Mouse (Mus musculus) forebrain, embryonic 13.5 days (tissue): ENCODE data around the gene Zzz3. TPM values are rescaled to one million over a fixed set of nuclear protein-coding genes. Genes with fewer than 3 reads are reported as not detected.
A peak's percentile ranks its signal among the peaks of the same experiment; 100 is the strongest.

Experiments
- ATAC-seq: fragments of 200-750 bp; cut with Nextera tagmentation; 2 replicates; pipeline ENCODE4 v1.8.0; 2017
- H3K27ac ChIP-seq: fragments of 300-500 bp; sonication (generic); 2 replicates; pipeline ENCODE4 v1.5.1; 2015; ENCODE audit warnings: inconsistent platforms, mild to moderate bottlenecking, moderate library complexity
- H3K27me3 ChIP-seq: fragments of 300-500 bp; sonication (generic); 2 replicates; pipeline ENCODE4 v1.6.1; 2015; ENCODE audit warnings: mild to moderate bottlenecking, inconsistent platforms
- H3K36me3 ChIP-seq: fragments of 300-500 bp; sonication (generic); 2 replicates; pipeline ENCODE4 v1.6.1; 2015; ENCODE audit warnings: mild to moderate bottlenecking, inconsistent platforms; ENCODE audit not compliant: poor library complexity, severe bottlenecking
- H3K4me1 ChIP-seq: fragments of 300-500 bp; sonication (generic); 2 replicates; pipeline ENCODE4 v1.6.1; 2015; ENCODE audit warnings: inconsistent platforms
- H3K4me2 ChIP-seq: fragments of 300-500 bp; sonication (generic); 2 replicates; pipeline ENCODE4 v1.6.1; 2015; ENCODE audit warnings: inconsistent platforms, mild to moderate bottlenecking, moderate library complexity
- H3K4me3 ChIP-seq: fragments of 300-500 bp; sonication (generic); 2 replicates; pipeline ENCODE4 v1.5.1; 2015; ENCODE audit warnings: mild to moderate bottlenecking, inconsistent platforms
- H3K9ac ChIP-seq: fragments of 300-500 bp; sonication (generic); 2 replicates; pipeline ENCODE4 v1.6.1; 2015; ENCODE audit warnings: mild to moderate bottlenecking, inconsistent platforms
- H3K9me3 ChIP-seq: fragments of 300-500 bp; sonication (generic); replicated peaks from 2 replicates; pipeline ENCODE4 v1.6.1; 2016; ENCODE audit warnings: inconsistent platforms
- WGBS: fragments of 180-500 bp; shearing (Covaris S2); methylation state at CpG from one replicate; pipeline ENCODE4 v1.1.7; 2015; 5-methylcytosine and 5-hydroxymethylcytosine counted together
- polyA plus RNA-seq: library from polyadenylated mRNA; unstranded; fragments of >200 nt; fragmentation: Nextera tagmentation; extraction: Ambion mirVana; gene quantifications from 2 replicates; pipeline ENCODE4 v1.2.1, GENCODE M21; 2015

Gene Zzz3
- polyA plus RNA-seq, 1 experiment from 2014 or later: 39.4 TPM

GRCm38 (mm10) chr3:152356751-152357150 lies 38.5 kb upstream of the Zzz3 start:
- no peak for ATAC-seq
- Histone ChIP-seq H3K9ac (no peak overlapping the region), H3K4me1 (peaks cover 7% of the 10 kb centered on the region; the same call in 1 of the 2 replicates), H3K9me3 (no peaks in the 10 kb centered on the region), H3K4me2 (no peak overlapping the region), H3K27ac (no peak overlapping the region), H3K27me3 (no peaks in the 10 kb centered on the region), H3K36me3 (peaks cover 32% of the 10 kb centered on the region), H3K4me3 (no peak overlapping the region)
- WGBS: 86% methylated on average over 9 of the region's 9 CpGs

GRCm38 (mm10) chr3:152359151-152359550 lies 36.1 kb upstream of the Zzz3 start:
- Histone ChIP-seq H3K4me3 (no peak overlapping the region), H3K9ac (no peak overlapping the region), H3K4me1 (no peaks in the 10 kb centered on the region), H3K27ac (no peak overlapping the region), H3K4me2 (no peak overlapping the region), H3K36me3 (peaks cover 56% of the 10 kb centered on the region), H3K27me3 (no peaks in the 10 kb centered on the region), H3K9me3 (no peaks in the 10 kb centered on the region)
- 83% methylated on average over 7 of the region's 7 CpGs for WGBS
- no peak for ATAC-seq

- Histone ChIP-seq H3K4me3 (no peak overlapping the region), H3K9me3 (no peaks in the 10 kb centered on the region), H3K27ac (no peak overlapping the region), H3K4me2 (no peak overlapping the region), H3K9ac (no peak overlapping the region), H3K27me3 (no peaks in the 10 kb centered on the region), H3K4me1 (no peaks in the 10 kb centered on the region), H3K36me3 (peaks cover 90% of the 10 kb centered on the region)
- ATAC-seq: no peak
- 90% methylated on average over 2 of the region's 2 CpGs for WGBS
Observed at GRCm38 (mm10) chr3:152364181-152364580, 31.1 kb upstream of the Zzz3 start.

- Histone ChIP-seq H3K4me2 (no peak overlapping the region), H3K27ac (no peak overlapping the region), H3K9ac (no peak overlapping the region), H3K4me3 (no peak overlapping the region), H3K36me3 (peaks cover 88% of the 10 kb centered on the region), H3K27me3 (no peaks in the 10 kb centered on the region), H3K9me3 (no peaks in the 10 kb centered on the region), H3K4me1 (no peaks in the 10 kb centered on the region)
- 93% methylated on average over 4 of the region's 4 CpGs for WGBS
- no peak for ATAC-seq
Observed at GRCm38 (mm10) chr3:152376063-152376462, 19.2 kb upstream of the Zzz3 start.

- no peak overlapping the region for H3K4me2 ChIP-seq
- no peak for ATAC-seq
- no peaks in the 10 kb centered on the region for H3K9me3 ChIP-seq
- H3K36me3 ChIP-seq: peaks cover 78% of the 10 kb centered on the region
- no peaks in the 10 kb centered on the region for H3K27me3 ChIP-seq
- no peaks in the 10 kb centered on the region for H3K4me1 ChIP-seq
- H3K4me3 ChIP-seq: no peak overlapping the region
- H3K27ac ChIP-seq: no peak overlapping the region
- WGBS: 76% methylated on average over 11 of the region's 11 CpGs
- no peak overlapping the region for H3K9ac ChIP-seq
Observed at GRCm38 (mm10) chr3:152384106-152384505, 11.2 kb upstream of the Zzz3 start.

GRCm38 (mm10) chr3:152396278-152396987 lies 1.2 kb downstream of the Zzz3 start:
- WGBS: under 1% methylated on average over 70 of the region's 102 CpGs
- peak overlapping the region; percentile 93 for H3K9ac ChIP-seq
- no peaks in the 10 kb centered on the region for H3K27me3 ChIP-seq
- peaks cover 20% of the 10 kb centered on the region for H3K36me3 ChIP-seq
- peak overlapping the region; percentile 79 for H3K4me3 ChIP-seq
- no peaks in the 10 kb centered on the region for H3K9me3 ChIP-seq
- peaks cover 35% of the 10 kb centered on the region for H3K4me1 ChIP-seq
- peak overlapping the region; percentile 80 for H3K4me2 ChIP-seq
- ATAC-seq: peak; percentile 91
- peak overlapping the region; percentile 98 for H3K27ac ChIP-seq

- peak overlapping the region; percentile 80 for H3K4me2 ChIP-seq
- peaks cover 16% of the 10 kb centered on the region for H3K36me3 ChIP-seq
- peak overlapping the region; percentile 93 for H3K9ac ChIP-seq
- H3K4me3 ChIP-seq: peak overlapping the region; percentile 79
- no peak for ATAC-seq
- WGBS: 2% methylated on average over 10 of the region's 10 CpGs
- H3K9me3 ChIP-seq: no peaks in the 10 kb centered on the region
- H3K4me1 ChIP-seq: peaks cover 35% of the 10 kb centered on the region
- H3K27ac ChIP-seq: peak overlapping the region; percentile 98
- H3K27me3 ChIP-seq: no peaks in the 10 kb centered on the region
Observed at GRCm38 (mm10) chr3:152396988-152397314, 1.7 kb downstream of the Zzz3 start.

- peaks cover 35% of the 10 kb centered on the region for H3K4me1 ChIP-seq
Observed at GRCm38 (mm10) chr3:152397335-152397940, 2.2 kb downstream of the Zzz3 start.

GRCm38 (mm10) chr3:152400441-152400840 lies 5.2 kb downstream of the Zzz3 start:
- no peak overlapping the region for H3K4me2 ChIP-seq
- no peak overlapping the region for H3K9ac ChIP-seq
- no peaks in the 10 kb centered on the region for H3K9me3 ChIP-seq
- ATAC-seq: no peak
- no peak overlapping the region for H3K4me3 ChIP-seq
- no peak overlapping the region for H3K27ac ChIP-seq
- no peaks in the 10 kb centered on the region for H3K36me3 ChIP-seq
- 93% methylated on average over 5 of the region's 5 CpGs for WGBS
- H3K4me1 ChIP-seq: peaks cover 20% of the 10 kb centered on the region
- H3K27me3 ChIP-seq: no peaks in the 10 kb centered on the region

More at GRCm38 (mm10) chr3:152397335-152397940, 2.2 kb downstream of the Zzz3 start:
- H3K27me3 ChIP-seq: no peaks in the 10 kb centered on the region
- peak overlapping the region; percentile 79 for H3K4me3 ChIP-seq
- peak overlapping the region; percentile 98 for H3K27ac ChIP-seq
- H3K9ac ChIP-seq: peak overlapping the region; percentile 93
- peaks cover 13% of the 10 kb centered on the region; the same call in 1 of the 2 replicates for H3K36me3 ChIP-seq
- no peaks in the 10 kb centered on the region for H3K9me3 ChIP-seq
- ATAC-seq: no peak
- H3K4me2 ChIP-seq: peak overlapping the region; percentile 80
- 60% methylated on average over 9 of the region's 9 CpGs for WGBS

- no peaks in the 10 kb centered on the region for H3K9me3 ChIP-seq
- H3K27ac ChIP-seq: no peak overlapping the region
- ATAC-seq: no peak
- 83% methylated on average over 3 of the region's 3 CpGs for WGBS
- H3K27me3 ChIP-seq: no peaks in the 10 kb centered on the region
- no peak overlapping the region for H3K4me2 ChIP-seq
- H3K36me3 ChIP-seq: no peaks in the 10 kb centered on the region
- H3K9ac ChIP-seq: no peak overlapping the region
- H3K4me3 ChIP-seq: no peak overlapping the region
- peaks cover 20% of the 10 kb centered on the region for H3K4me1 ChIP-seq
Observed at GRCm38 (mm10) chr3:152400875-152401274, 5.6 kb downstream of the Zzz3 start.

- H3K4me3 ChIP-seq: no peak overlapping the region
- H3K27me3 ChIP-seq: no peaks in the 10 kb centered on the region
- no peaks in the 10 kb centered on the region for H3K36me3 ChIP-seq
- no peak overlapping the region for H3K9ac ChIP-seq
- H3K4me2 ChIP-seq: no peak overlapping the region
- H3K9me3 ChIP-seq: no peaks in the 10 kb centered on the region
- H3K4me1 ChIP-seq: peaks cover 17% of the 10 kb centered on the region
- no peak overlapping the region for H3K27ac ChIP-seq
- ATAC-seq: no peak
- 90% methylated on average over 7 of the region's 7 CpGs for WGBS
Observed at GRCm38 (mm10) chr3:152401964-152402670, 6.8 kb downstream of the Zzz3 start.

GRCm38 (mm10) chr3:152402671-152403066 lies 7.4 kb downstream of the Zzz3 start:
- H3K27me3 ChIP-seq: no peaks in the 10 kb centered on the region
- H3K4me2 ChIP-seq: no peak overlapping the region
- no peak overlapping the region for H3K4me3 ChIP-seq
- no peak for ATAC-seq
- H3K4me1 ChIP-seq: peaks cover 11% of the 10 kb centered on the region
- H3K27ac ChIP-seq: no peak overlapping the region
- no peaks in the 10 kb centered on the region for H3K9me3 ChIP-seq
- no peaks in the 10 kb centered on the region for H3K36me3 ChIP-seq
- WGBS: 98% methylated on average over 3 of the region's 3 CpGs
- H3K9ac ChIP-seq: no peak overlapping the region
